Mouse (Mus musculus) kidney, embryonic 15.5 days (tissue): ENCODE data around the gene Setx. TPM values are rescaled to one million over a fixed set of nuclear protein-coding genes. Genes with fewer than 3 reads are reported as not detected.

Source experiments
- polyA plus RNA-seq: library from polyadenylated mRNA; unstranded; fragments of >200 nt; fragmentation: Nextera tagmentation; extraction: Ambion mirVana; gene quantifications from 2 replicates; pipeline ENCODE4 v1.2.1, GENCODE M21; 2015

The Setx gene
- polyA plus RNA-seq, 1 experiment from 2014 or later: 8.2 TPM

Other genes starting within 250 kb of the Setx start
- not detected in 2 replicates for gene Barhl1, start 207.5 kb upstream of the Setx start, polyA plus RNA-seq
- 0.31 and 0.35 TPM in 2 replicates for gene Cfap77, start 69.1 kb upstream of the Setx start, polyA plus RNA-seq
- 11.5 and 11.7 TPM in 2 replicates for gene Ttf1, start 63.9 kb upstream of the Setx start, polyA plus RNA-seq
- 3.9 and 4.1 TPM in 2 replicates for gene Ntng2, start 128.8 kb downstream of the Setx start, polyA plus RNA-seq
- gene Med27, start 222.6 kb downstream of the Setx start, polyA plus RNA-seq: 52.7 and 53.3 TPM in 2 replicates